Mouse (Mus musculus): ENCODE measurements around the gene Nap1l5.

DNA sequence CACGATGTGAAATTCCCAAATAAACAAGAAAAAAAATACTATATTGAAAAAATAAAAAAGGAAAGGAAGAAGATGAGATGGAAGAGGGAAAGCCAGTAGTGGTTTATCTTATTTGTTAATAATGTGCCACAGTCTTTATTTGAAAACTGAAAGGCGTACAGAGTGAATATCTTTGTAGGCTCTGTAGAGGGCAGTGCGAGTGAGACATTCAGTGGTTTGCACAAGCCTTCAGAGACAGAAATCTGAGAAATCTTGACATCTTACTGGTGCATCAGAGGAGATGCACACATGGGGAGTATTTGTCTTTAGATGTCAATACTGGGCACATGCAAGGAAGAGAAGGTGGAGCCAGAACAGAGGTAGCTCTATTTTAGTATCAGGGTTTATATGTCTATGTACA, 25.5 kb downstream of the Nap1l5 start:
- no peak for TF ChIP-seq CTCF (IDR thresholded peaks at IDR 0.05; ENCODE audit: low read depth)
- TF ChIP-seq EP300 (IDR thresholded peaks at IDR 0.05; ENCODE audit: low read depth), result no peak
